Mouse (Mus musculus): Measurements from ENCODE around the gene Zkscan14.

DNA sequence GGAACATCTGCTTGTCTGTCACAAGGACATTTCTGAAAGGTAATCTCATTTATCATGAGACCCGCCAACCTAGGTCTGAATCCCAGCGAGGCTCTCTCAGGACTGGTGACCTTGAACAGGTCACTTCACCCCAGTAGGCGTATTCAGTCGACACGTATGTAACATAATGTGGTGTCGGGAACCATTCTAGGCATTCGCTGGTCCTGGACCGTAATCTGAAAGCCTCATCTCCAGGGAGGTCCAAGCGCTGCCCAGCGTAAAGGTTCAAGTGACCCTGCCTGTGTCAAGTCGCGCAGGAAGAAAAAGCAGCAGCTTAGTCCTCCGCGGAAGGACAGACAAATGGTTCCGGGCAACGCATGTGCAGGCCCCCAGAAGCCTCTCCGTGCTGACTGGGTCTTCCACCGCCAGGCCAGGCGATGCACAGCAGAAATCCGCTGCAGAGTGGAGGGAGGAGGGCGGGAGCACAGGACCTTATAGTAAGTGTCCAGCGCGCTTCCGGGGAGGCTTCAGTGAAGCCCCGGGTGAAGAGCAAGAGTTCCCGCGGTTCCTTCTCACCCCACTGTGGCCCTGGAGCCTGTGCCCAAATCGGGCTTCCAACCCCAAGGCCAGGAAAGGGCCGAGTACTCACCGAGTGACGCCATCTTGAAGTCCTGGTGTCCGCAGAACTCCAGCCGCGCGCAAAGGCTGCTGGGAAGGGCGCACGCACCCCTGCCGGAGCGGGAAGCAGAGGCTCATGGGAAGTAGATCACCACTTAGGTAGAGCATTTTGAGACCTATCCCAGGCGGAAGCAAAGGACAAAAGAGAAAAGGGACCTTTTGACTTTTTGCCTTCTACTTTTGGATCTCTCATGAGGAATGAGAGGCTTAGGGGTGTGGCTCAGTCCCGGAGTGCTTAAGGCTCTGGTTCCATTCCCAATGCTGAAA, 10.5 kb downstream of the Zkscan14 start:
- TF ChIP-seq CTCF (IDR thresholded peaks at IDR 0.05; ENCODE audit: control insufficient read depth, insufficient read depth, insufficient read length) = no peak
- TF ChIP-seq MYOG (IDR thresholded peaks at IDR 0.05; ENCODE audit: control insufficient read depth, extremely low read depth, insufficient read length) = no peak
- no peak for TF ChIP-seq USF1 (IDR thresholded peaks at IDR 0.05; ENCODE audit: low read depth)
- peak; percentile 80 for TF ChIP-seq MAX (IDR thresholded peaks at IDR 0.05)

Measured in C2C12 (cell line).